Mouse (Mus musculus) cerebellum, postnatal 14 days (tissue): ENCODE measurements at regions not wholly inside any gene's neighbourhood (a gene's known extent, or its start where the extent isn't known, plus 50 kb on each side); places are given as distances from the start of the nearest gene placed in this dataset.

ENCODE experiments used
- DNase-seq, 2 experiments: peaks; one replicate each; pipeline ENCODE4 v3.0.0; 2021; ENCODE audit warnings: mixed read lengths in 2 of 2

- no peak for DNase-seq
Observed at GRCm38 (mm10) chr13:35214219-35214618, 187.3 kb upstream of the Eci2 start.

GRCm38 (mm10) chr13:35226142-35226829, 199.4 kb upstream of the Eci2 start:
- no peak for DNase-seq

GRCm38 (mm10) chr13:35226944-35227343, 200.0 kb upstream of the Eci2 start:
- DNase-seq: no peak

GRCm38 (mm10) chr13:35229601-35230000, 202.7 kb upstream of the Eci2 start:
- no peak for DNase-seq

- peak; percentile 10 to 33 for DNase-seq
Observed at GRCm38 (mm10) chr13:35233636-35234035, 206.7 kb upstream of the Eci2 start.

- DNase-seq: peak; percentile 73 to 88
Observed at GRCm38 (mm10) chr13:35241443-35241842, 214.5 kb upstream of the Eci2 start.

GRCm38 (mm10) chr13:35243946-35244345, 217.1 kb upstream of the Eci2 start:
- DNase-seq: peak; percentile 68 to 74

- peak in 1 of 2 experiments; percentile 9 for DNase-seq
Observed at GRCm38 (mm10) chr13:35257386-35257785, 230.5 kb upstream of the Eci2 start.

- no peak for DNase-seq
Observed at GRCm38 (mm10) chr13:35258720-35259119, 231.8 kb upstream of the Eci2 start.

GRCm38 (mm10) chr13:35283959-35284358, 257.1 kb upstream of the Eci2 start:
- DNase-seq: no peak

- no peak for DNase-seq
Observed at GRCm38 (mm10) chr13:35302088-35302487, 275.2 kb upstream of the Eci2 start.

GRCm38 (mm10) chr13:35316772-35317171, 289.9 kb upstream of the Eci2 start:
- DNase-seq: no peak

- no peak for DNase-seq
Observed at GRCm38 (mm10) chr13:35326682-35327242, 299.9 kb upstream of the Eci2 start.

- DNase-seq: no peak
Observed at GRCm38 (mm10) chr13:35328320-35328719, 301.4 kb upstream of the Eci2 start.

GRCm38 (mm10) chr13:35330926-35331325, 304.0 kb upstream of the Eci2 start:
- DNase-seq: no peak

GRCm38 (mm10) chr13:35345507-35346129, 314.0 kb upstream of the Cdyl start:
- no peak for DNase-seq

- peak; percentile 60 to 63 for DNase-seq
Observed at GRCm38 (mm10) chr13:35348283-35348682, 311.4 kb upstream of the Cdyl start.

- no peak for DNase-seq
Observed at GRCm38 (mm10) chr13:35359345-35359744, 300.3 kb upstream of the Cdyl start.

GRCm38 (mm10) chr13:35377487-35377886, 282.1 kb upstream of the Cdyl start:
- no peak for DNase-seq

GRCm38 (mm10) chr13:35379500-35379899, 280.1 kb upstream of the Cdyl start:
- no peak for DNase-seq

GRCm38 (mm10) chr13:35380224-35381009, 279.2 kb upstream of the Cdyl start:
- DNase-seq: no peak

GRCm38 (mm10) chr13:35381641-35382040, 278.0 kb upstream of the Cdyl start:
- DNase-seq: no peak

- peak; percentile 8 to 19 for DNase-seq
Observed at GRCm38 (mm10) chr13:35383000-35383623, 276.5 kb upstream of the Cdyl start.
